Mouse (Mus musculus) subcutaneous adipose tissue, adult 2 months (tissue): ENCODE results near the gene Fntb. TPM values are rescaled to one million over a fixed set of nuclear protein-coding genes. Genes with fewer than 3 reads are reported as not detected.

ENCODE experiments used
- polyA plus RNA-seq: library from polyadenylated mRNA; depleted of rRNA; stranded (reverse); fragments of >200 nt; gene quantifications from 2 replicates; pipeline ENCODE4 v1.2.3, GENCODE M21; 2012; ENCODE audit warnings: low replicate concordance; rRNA removed

Gene Fntb
- polyA plus RNA-seq = 23.6 and 42.6 TPM in 2 replicates

DNA sequence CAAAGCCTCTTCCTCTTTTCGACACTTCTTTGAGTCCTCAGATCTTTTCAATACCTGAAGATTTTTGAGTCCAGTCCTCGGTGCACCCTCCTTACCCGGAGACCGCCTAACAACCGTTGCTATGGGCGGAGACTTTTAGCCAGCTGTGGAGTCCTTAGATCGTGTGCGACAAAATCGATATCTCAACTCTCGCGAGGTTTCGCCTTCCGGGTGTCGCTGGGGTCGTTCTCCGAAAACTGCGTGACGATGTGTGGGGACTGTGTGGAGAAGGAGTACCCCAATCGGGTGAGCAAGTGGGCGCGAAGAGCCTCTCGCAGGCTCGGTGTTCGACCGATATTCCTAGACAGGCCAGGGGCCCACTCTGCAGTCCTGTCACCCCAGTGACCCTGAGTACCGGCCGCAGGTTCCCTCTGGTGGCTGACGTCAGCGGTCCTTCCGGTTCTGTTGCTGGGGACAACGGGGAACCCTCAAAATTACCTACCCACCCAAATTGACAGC lies at the start of gene Fntb, which contains the start of gene Churc1:
Gene Fntb (plus strand): TSS at position 236 of the 498 bp plus-strand sequence.
Gene Churc1 (plus strand): TSS at position 185 of the 498 bp plus-strand sequence.

DNA sequence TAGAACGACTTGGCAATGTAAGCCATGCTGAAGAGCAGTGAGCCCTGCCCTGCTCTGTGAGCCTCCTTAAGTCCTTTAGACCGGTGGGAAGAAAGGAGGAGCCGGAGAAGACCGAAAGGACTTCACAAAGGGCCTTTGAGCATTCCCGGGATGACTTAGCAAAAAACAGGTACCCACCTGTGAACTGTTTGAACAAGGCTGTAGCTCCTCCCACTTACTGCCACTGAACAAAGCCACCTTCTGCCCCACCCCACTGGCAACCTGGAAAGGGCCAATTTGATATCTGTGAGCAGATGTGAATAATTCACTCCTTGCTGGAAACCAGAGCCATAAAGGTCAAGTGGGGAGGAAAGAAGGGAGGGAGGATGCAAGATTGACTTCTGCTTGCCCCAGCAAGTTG lies 30.0 kb downstream of the Fntb start, which contains the start of gene Gpx2:
Gene Gpx2 (minus strand): TSS at position 205 of the 400 bp plus-strand sequence.

DNA sequence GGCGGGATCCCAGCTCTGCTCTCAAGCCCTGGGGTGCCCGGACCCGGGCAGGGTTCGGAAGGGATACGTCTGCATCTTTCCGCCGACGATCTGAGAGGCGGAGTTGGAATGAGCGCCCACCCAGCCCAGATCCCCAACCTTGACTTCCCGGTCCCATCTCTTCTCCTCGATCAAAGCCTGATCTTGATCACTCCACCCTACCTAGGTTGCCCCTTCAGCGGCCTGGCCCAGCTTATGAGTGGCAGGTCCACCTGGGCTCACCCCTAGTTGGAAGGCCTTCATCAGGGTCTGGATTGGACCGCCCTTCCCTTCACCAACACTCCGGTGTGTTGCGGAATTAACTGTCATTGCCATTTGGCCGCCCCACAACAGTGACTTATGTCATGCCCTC lies 57.3 kb downstream of the Fntb start, which contains the start of gene Rab15:
Gene Rab15 (minus strand): TSS at position 258 of the 391 bp plus-strand sequence.

GRCm38 (mm10) chr12:76961932-76962891 lies 196.8 kb downstream of the Fntb start, which contains the start of gene Max:
Max (minus strand) TSS chr12:76962201.

Other genes with a start within 250 kb of the Fntb start
- 32.0 and 58.4 TPM in 2 replicates for gene Plekhg3, start 234.7 kb upstream of the Fntb start, polyA plus RNA-seq
- 0.59 and 0.99 TPM in 2 replicates for gene Sptb, start 55.0 kb upstream of the Fntb start, polyA plus RNA-seq
- gene Churc1, start 51 bp upstream of the Fntb start, polyA plus RNA-seq = 65.2 and 76.2 TPM in 2 replicates
- gene Gpx2, start 30.0 kb downstream of the Fntb start, polyA plus RNA-seq = 73.6 TPM in 1 of 2 replicates, not detected in the other
- gene Rab15, start 57.3 kb downstream of the Fntb start, polyA plus RNA-seq = 1.2 and 10.1 TPM in 2 replicates
- 28.4 and 45.7 TPM in 2 replicates for gene Max, start 196.6 kb downstream of the Fntb start, polyA plus RNA-seq